Mouse (Mus musculus): ENCODE measurements around the gene Mrpl24. TPM values are rescaled to one million over a fixed set of nuclear protein-coding genes. Genes with fewer than 3 reads are reported as not detected.

The Mrpl24 gene
- polyA plus RNA-seq, 1 experiment = 51.8 TPM

GRCm38 (mm10) chr3:87947056-87947810 lies 27.9 kb downstream of the Mrpl24 start:
- DNase-seq (ENCODE audit: low read depth) = no peak

- no peak for DNase-seq (ENCODE audit: low read depth)
Measured at GRCm38 (mm10) chr3:87947811-87948199, 28.5 kb downstream of the Mrpl24 start.

DNA sequence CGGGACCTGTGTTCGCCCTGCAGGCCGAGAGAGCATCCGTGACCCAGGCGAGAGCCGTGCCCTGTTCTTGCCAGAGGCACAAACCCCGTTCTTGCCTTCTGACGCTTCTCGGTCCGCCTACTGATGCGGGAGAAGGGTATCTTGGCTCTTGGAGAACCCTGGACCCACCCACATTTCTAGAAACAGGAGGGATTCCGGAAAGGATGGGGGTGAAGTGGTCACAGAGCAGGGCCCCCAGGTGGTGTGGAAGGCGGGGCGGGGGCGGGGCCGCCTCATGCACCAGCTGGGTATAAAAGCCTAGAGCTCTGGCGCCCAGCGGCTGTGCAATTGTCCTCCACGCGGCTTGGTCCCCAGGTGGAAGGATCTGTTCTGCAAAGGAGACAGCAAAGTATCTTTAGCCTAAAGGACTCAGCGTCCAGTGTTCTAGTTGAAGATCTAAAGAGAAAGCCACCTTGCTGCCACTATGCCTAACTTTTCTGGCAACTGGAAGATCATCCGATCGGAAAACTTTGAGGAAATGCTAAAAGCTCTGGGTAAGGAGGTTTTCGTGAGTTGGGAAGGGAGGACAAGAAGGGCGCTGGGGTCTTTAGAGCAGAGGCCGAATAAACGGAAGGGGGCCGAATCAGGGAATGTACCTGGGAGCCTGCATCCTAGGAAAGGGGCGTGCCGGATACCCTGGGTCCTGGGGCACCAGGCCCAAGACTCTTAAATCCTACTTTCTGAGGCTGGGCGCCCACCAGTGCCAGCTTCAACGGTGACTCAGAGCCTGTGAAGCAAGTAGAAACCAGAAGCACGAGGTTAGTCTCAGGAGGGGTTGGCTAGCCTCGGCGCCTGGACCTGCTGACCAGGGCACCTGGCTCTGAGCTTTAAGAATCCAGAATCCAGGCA lies 29.3 kb downstream of the Mrpl24 start, which contains the start of gene Crabp2:
Gene Crabp2, plus strand, starts transcription at position 289 of the 888 bp plus-strand sequence.
- DNase-seq (ENCODE audit: low read depth) = no peak

- DNase-seq (ENCODE audit: low read depth) = no peak
Measured at GRCm38 (mm10) chr3:87949266-87949954, 30.1 kb downstream of the Mrpl24 start.

GRCm38 (mm10) chr3:87949955-87950515 lies 30.7 kb downstream of the Mrpl24 start:
- no peak for DNase-seq (ENCODE audit: low read depth)

GRCm38 (mm10) chr3:87951946-87952345 lies 32.6 kb downstream of the Mrpl24 start:
- DNase-seq (ENCODE audit: low read depth) = no peak

DNA sequence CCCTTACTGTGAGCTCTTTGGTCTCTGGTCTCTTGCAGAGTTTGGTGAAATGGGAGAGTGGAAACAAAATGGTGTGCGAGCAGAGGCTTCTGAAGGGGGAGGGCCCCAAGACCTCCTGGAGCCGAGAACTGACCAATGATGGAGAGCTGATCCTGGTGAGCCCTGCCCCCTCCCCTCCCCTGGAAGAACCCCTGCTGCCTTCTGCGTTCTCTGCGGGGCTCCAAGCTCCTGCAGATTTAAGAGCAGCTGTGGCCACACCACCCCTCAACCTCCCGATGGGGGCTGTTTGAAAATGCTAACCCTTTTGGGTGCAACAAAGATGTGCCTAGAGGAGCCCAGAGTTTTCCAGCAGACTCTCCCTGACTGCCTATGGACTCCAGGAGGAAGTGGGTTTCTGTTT lies 33.1 kb downstream of the Mrpl24 start:
- no peak for DNase-seq (ENCODE audit: low read depth)

DNA sequence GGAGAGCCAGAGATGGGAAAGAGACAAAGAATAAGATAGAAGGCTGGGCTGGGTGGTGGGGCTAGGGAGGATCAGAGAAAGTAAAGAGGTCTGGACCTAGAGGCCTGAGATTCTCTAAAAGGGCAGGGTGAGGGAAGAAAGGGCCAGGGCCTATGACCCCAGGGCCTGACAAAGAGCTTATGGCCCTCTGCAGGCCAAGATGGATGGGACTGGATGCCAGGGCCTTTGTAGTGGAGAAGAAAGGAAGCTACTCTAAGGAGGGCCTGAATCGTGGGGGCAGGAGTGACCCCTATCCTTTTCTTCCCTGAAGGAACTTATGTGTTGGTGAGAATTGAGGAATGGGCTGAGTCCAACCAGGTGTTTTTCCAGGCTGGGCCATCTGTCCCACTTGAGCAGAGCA lies 38.8 kb downstream of the Mrpl24 start:
- DNase-seq (ENCODE audit: low read depth) = no peak

- peak; percentile 84 for DNase-seq (ENCODE audit: low read depth)
Measured at GRCm38 (mm10) chr3:87958476-87958875, 39.2 kb downstream of the Mrpl24 start.

- DNase-seq (ENCODE audit: low read depth) = no peak
Measured at GRCm38 (mm10) chr3:87958967-87959366, 39.7 kb downstream of the Mrpl24 start.

- DNase-seq (ENCODE audit: low read depth) = no peak
Measured at GRCm38 (mm10) chr3:87959371-87959770, 40.1 kb downstream of the Mrpl24 start.

GRCm38 (mm10) chr3:87960191-87960585 lies 40.9 kb downstream of the Mrpl24 start:
- DNase-seq (ENCODE audit: low read depth) = no peak

- DNase-seq (ENCODE audit: low read depth) = no peak
Measured at GRCm38 (mm10) chr3:87960586-87961191, 41.4 kb downstream of the Mrpl24 start.

GRCm38 (mm10) chr3:87970184-87970938 lies 51.1 kb downstream of the Mrpl24 start:
- DNase-seq (ENCODE audit: low read depth) = no peak

- DNase-seq (ENCODE audit: low read depth) = no peak
Measured at GRCm38 (mm10) chr3:87970939-87971488, 51.7 kb downstream of the Mrpl24 start, which contains the start of gene Nes. Gene Nes (plus strand): TSS chr3:87971078.

DNA sequence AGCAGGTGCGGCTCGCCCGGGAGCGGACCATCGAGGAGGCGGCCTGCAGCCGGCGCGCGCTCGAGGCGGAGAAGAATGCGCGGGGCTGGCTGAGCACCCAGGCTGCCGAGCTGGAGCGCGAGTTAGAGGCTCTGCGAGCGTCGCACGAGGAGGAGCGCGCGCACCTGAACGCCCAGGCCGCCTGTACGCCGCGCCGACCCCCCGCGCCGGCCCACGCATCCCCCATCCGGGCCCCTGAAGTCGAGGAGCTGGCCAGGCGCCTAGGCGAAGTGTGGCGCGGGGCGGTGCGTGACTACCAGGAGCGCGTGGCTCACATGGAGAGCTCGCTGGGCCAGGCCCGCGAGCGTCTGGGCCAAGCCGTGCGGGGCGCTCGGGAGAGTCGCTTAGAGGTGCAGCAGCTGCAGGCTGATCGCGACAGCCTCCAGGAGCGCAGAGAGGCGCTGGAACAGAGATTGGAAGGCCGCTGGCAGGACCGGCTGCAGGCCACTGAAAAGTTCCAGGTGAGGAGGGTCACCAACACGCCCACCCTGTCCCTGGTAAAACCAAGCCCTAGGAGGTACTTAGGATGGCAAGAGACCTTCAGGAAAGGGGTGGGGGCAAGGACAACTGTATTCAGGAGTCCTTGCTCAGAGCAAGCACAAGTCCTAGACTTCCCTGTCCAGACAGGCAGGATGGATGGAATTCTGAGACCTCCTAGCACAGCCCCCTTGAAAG lies 52.3 kb downstream of the Mrpl24 start:
- no peak for DNase-seq (ENCODE audit: low read depth)

DNA sequence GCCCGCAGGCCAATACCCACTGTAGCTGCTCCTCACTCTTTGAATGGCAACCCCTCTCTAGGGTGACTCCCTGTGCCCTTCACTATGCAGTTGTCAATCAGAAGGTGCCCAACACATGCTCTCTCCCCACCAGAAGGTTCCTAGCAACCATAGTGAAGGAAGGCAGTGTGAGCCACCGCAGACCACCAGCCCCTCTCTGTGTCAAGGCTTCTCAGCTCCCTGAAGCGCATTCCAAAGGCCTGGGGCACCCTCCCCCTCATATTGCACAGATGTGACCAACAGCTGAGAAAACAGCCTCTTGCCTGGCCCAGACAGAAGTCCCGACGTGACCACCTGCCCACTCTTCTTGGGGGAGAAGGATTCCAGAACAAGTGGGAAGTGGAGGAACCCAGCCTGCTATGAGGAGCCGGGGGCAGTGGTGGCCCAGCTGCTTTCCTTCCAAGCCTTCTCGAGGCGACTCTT lies 52.9 kb downstream of the Mrpl24 start:
- DNase-seq (ENCODE audit: low read depth) = no peak

DNA sequence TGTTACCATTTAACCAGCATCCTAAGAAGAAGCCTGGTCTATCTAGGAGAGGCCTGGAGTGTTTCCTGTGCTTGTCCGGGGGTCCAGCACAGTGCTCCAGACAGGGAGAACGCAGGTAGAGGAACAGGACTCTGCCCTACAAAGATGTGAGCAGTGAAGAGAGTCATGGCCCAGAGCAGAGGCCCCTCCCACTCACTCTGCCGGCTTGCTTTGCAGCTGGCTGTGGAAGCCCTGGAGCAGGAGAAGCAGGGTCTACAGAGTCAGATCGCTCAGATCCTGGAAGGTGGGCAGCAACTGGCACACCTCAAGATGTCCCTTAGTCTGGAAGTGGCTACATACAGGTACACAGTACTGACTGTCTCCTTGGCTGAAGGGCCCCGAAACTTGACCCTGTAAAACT lies 53.5 kb downstream of the Mrpl24 start:
- no peak for DNase-seq (ENCODE audit: low read depth)

All from gonadal fat pad, adult 2 months (tissue).